Mouse (Mus musculus) neural tube, embryonic 13.5 days (tissue): ENCODE data around the gene Ak8. TPM values are rescaled to one million over a fixed set of nuclear protein-coding genes. Genes with fewer than 3 reads are reported as not detected.

Source experiments
- ATAC-seq: fragments of 200-750 bp; cut with Nextera tagmentation; 2 replicates; pipeline ENCODE4 v1.8.0; 2017; ENCODE audit warnings: low read depth, mild to moderate bottlenecking, moderate TSS enrichment, moderate library complexity
- H3K27ac ChIP-seq: fragments of 300-500 bp; sonication (generic); replicated peaks from 2 replicates; pipeline ENCODE4 v1.5.1; 2015; ENCODE audit warnings: moderate library complexity, mild to moderate bottlenecking, inconsistent platforms
- H3K27me3 ChIP-seq: fragments of 300-500 bp; sonication (generic); 2 replicates; pipeline ENCODE4 v1.6.1; 2015; ENCODE audit warnings: mild to moderate bottlenecking, inconsistent platforms
- H3K36me3 ChIP-seq: fragments of 300-500 bp; sonication (generic); 2 replicates; pipeline ENCODE4 v1.6.1; 2015; ENCODE audit warnings: mild to moderate bottlenecking, inconsistent platforms
- H3K4me1 ChIP-seq: fragments of 300-500 bp; sonication (generic); replicated peaks from 2 replicates; pipeline ENCODE4 v1.6.1; 2015; ENCODE audit warnings: inconsistent platforms
- H3K4me2 ChIP-seq: fragments of 300-500 bp; sonication (generic); 2 replicates; pipeline ENCODE4 v1.6.1; 2015; ENCODE audit warnings: inconsistent platforms, mild to moderate bottlenecking, moderate library complexity
- H3K4me3 ChIP-seq: fragments of 300-500 bp; sonication (generic); 2 replicates; pipeline ENCODE4 v1.5.1; 2015; ENCODE audit warnings: mild to moderate bottlenecking, inconsistent platforms
- H3K9ac ChIP-seq: fragments of 300-500 bp; sonication (generic); 2 replicates; pipeline ENCODE4 v1.6.1; 2015; ENCODE audit warnings: moderate library complexity, mild to moderate bottlenecking, inconsistent platforms
- H3K9me3 ChIP-seq: fragments of 300-500 bp; sonication (generic); 2 replicates; pipeline ENCODE4 v1.6.1; 2016; ENCODE audit warnings: inconsistent platforms
- WGBS: fragments of 180-500 bp; shearing (Covaris S2); methylation state at CpG from one replicate; pipeline ENCODE4 v1.1.7; 2015; 5-methylcytosine and 5-hydroxymethylcytosine counted together
- polyA plus RNA-seq: library from polyadenylated mRNA; unstranded; fragments of >200 nt; fragmentation: Nextera tagmentation; extraction: Ambion mirVana; gene quantifications from 2 replicates; pipeline ENCODE4 v1.2.1, GENCODE M21; 2015

Gene Ak8
- polyA plus RNA-seq, 1 experiment from 2014 or later, result 0.73 TPM

GRCm38 (mm10) chr2:28740159-28740558, 40.2 kb downstream of the Ak8 start:
- Histone ChIP-seq H3K36me3 (no peaks in the 10 kb centered on the region), H3K9ac (no peak overlapping the region), H3K4me2 (no peak overlapping the region), H3K27ac (no peak overlapping the region), H3K9me3 (no peaks in the 10 kb centered on the region), H3K4me3 (no peak overlapping the region), H3K27me3 (peaks cover 18% of the 10 kb centered on the region; the same call in 1 of the 2 replicates), H3K4me1 (peaks cover 15% of the 10 kb centered on the region)
- 86% methylated on average over 5 of the region's 5 CpGs for WGBS
- ATAC-seq, result no peak

DNA sequence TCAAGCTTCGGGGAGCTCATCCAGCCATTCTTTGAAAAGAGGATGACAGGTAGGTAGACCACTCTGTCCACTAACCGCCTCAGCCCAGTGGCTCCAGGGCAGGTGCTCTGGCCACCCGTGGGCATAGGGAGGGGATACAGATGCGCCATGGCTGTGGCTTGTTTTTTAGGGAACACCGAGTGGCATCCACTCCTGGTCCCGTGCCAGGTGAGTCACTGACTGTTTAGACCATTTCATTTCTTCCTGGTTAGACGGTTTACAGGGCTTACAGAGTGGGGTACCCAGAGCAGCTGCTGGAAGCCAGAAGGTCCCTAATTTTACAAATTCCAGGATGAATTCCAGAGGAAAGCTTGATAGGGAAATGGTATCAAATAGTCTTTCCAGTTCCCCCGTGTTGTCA, 42.7 kb downstream of the Ak8 start:
- peaks cover 3% of the 10 kb centered on the region; the same call in 1 of the 2 replicates for H3K4me1 ChIP-seq
- no peaks in the 10 kb centered on the region for H3K9me3 ChIP-seq
- H3K9ac ChIP-seq, result no peak overlapping the region
- H3K4me2 ChIP-seq, result no peak overlapping the region
- H3K27ac ChIP-seq, result no peak overlapping the region
- 79% methylated on average over 8 of the region's 8 CpGs for WGBS
- no peaks in the 10 kb centered on the region for H3K36me3 ChIP-seq
- H3K4me3 ChIP-seq, result no peak overlapping the region
- H3K27me3 ChIP-seq, result peaks cover 18% of the 10 kb centered on the region; the same call in 1 of the 2 replicates
- no peak for ATAC-seq

- H3K9me3 ChIP-seq, result no peaks in the 10 kb centered on the region
- peaks cover 23% of the 10 kb centered on the region for H3K4me1 ChIP-seq
- WGBS, result 78% methylated on average over 15 of the region's 15 CpGs
- no peak overlapping the region for H3K4me2 ChIP-seq
- peaks cover 29% of the 10 kb centered on the region for H3K27me3 ChIP-seq
- no peak overlapping the region for H3K27ac ChIP-seq
- H3K36me3 ChIP-seq, result no peaks in the 10 kb centered on the region
- no peak for ATAC-seq
- no peak overlapping the region for H3K9ac ChIP-seq
- no peak overlapping the region for H3K4me3 ChIP-seq
Observed at GRCm38 (mm10) chr2:28746682-28747332, 46.8 kb downstream of the Ak8 start.

DNA sequence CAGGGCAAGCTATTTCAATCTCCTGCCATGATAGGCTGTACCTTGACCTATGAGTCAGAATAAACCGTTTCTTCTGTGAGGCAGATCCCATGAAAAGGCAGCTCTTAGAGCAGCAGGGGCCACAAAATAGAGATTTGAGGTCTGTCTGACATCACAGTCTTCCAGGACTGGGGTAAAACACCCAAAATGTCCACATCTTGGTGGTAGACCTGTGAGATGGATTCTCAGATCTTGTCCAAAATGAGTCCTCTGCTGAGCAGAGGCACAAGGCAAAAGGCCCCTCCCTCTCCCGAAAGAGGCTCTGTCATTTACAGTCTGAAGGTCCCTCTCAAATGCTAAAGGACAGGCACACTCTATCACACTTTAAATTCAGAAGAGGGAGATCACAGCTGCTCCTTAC, 47.7 kb downstream of the Ak8 start:
- Histone ChIP-seq H3K9ac (no peak overlapping the region), H3K36me3 (no peaks in the 10 kb centered on the region), H3K9me3 (no peaks in the 10 kb centered on the region), H3K27me3 (peaks cover 37% of the 10 kb centered on the region), H3K4me2 (no peak overlapping the region), H3K27ac (no peak overlapping the region), H3K4me3 (no peak overlapping the region), H3K4me1 (peaks cover 32% of the 10 kb centered on the region)
- ATAC-seq, result no peak
- 82% methylated on average over 2 of the region's 2 CpGs for WGBS

DNA sequence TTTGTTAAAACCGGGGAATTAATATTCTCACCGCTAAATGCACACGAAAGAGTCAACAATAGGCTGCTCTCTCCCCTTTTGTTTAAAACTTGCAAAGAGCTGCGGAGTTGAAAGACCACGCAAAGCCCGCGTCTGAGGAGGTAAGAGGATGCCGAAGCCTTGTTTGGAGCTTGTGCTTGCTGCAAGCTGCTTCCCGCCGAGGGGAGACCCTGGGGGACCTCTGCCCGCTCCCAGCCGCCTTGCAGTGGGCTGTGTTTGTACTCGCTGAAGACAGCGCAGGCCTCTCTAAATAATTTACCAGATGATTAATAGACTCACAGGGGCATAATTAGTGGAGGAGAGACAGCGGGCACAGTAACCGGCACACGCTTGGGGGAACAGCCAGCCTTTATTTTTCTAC, 51.2 kb downstream of the Ak8 start:
- 1% methylated on average over 17 of the region's 17 CpGs for WGBS
- H3K4me3 ChIP-seq, result peak overlapping the region; percentile 36
- ATAC-seq, result no peak
- no peaks in the 10 kb centered on the region for H3K36me3 ChIP-seq
- H3K9ac ChIP-seq, result peak overlapping the region; percentile 58
- H3K4me1 ChIP-seq, result peaks cover 44% of the 10 kb centered on the region
- H3K27ac ChIP-seq, result no peak overlapping the region; the same call in 1 of the 2 replicates
- peak overlapping the region; percentile 64 for H3K4me2 ChIP-seq
- H3K9me3 ChIP-seq, result no peaks in the 10 kb centered on the region
- H3K27me3 ChIP-seq, result peaks cover 68% of the 10 kb centered on the region

DNA sequence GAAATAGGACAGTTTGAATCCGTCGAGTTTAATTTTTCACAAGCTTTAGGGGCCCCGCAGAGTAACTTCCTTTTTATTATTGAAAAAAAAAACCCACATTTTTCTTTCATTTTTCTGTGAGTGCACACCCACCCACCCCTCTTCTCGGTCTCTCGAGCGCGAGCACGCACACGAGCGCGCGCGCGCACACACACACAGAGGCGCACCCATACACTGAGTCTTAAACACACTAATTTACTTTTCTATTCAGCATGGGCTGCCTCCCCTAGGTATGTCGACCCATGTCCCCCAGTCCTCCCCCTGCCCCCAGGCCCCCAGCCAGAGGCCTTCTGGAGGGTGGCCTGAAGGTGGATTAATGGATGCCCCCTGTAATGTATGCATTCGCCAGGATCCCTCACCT, 51.7 kb downstream of the Ak8 start:
- Histone ChIP-seq H3K9ac (peak overlapping the region; percentile 58), H3K4me3 (peak overlapping the region; percentile 36), H3K9me3 (no peaks in the 10 kb centered on the region), H3K27ac (no peak overlapping the region), H3K36me3 (no peaks in the 10 kb centered on the region), H3K27me3 (peaks cover 72% of the 10 kb centered on the region), H3K4me1 (peaks cover 44% of the 10 kb centered on the region), H3K4me2 (peak overlapping the region; percentile 64)
- WGBS, result 7% methylated on average over 17 of the region's 17 CpGs
- no peak for ATAC-seq

DNA sequence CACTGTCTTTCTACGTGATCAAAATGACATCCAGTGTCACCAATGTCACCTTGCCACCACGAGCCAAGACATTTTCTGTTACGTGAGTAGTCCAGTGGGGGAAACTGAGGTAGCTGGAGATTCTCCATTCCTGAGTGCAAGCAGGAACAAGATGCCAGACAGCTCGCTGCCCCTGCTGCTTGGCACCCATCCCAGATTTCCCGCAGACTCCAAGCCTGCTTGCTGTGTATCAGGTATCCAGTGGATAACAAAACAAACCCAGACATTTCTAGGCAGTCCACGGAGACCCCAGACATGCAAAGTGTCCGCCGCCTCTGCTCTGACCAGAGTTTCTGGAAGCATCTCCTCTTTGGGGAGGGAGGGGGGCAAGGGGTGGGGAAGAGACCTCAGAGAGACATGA, 52.4 kb downstream of the Ak8 start:
- H3K4me2 ChIP-seq, result peak overlapping the region; percentile 64; the same call in 1 of the 2 replicates
- ATAC-seq, result no peak
- H3K4me3 ChIP-seq, result no peak overlapping the region
- H3K36me3 ChIP-seq, result no peaks in the 10 kb centered on the region
- H3K9ac ChIP-seq, result peak overlapping the region; percentile 22
- peaks cover 79% of the 10 kb centered on the region for H3K27me3 ChIP-seq
- no peak overlapping the region; the same call in 1 of the 2 replicates for H3K27ac ChIP-seq
- no peaks in the 10 kb centered on the region for H3K9me3 ChIP-seq
- peaks cover 44% of the 10 kb centered on the region for H3K4me1 ChIP-seq
- WGBS, result 36% methylated on average over 8 of the region's 8 CpGs

- WGBS, result 4% methylated on average over 7 of the region's 7 CpGs
- Histone ChIP-seq H3K9ac (no peak overlapping the region), H3K4me1 (peaks cover 35% of the 10 kb centered on the region), H3K4me3 (no peak overlapping the region), H3K36me3 (no peaks in the 10 kb centered on the region), H3K4me2 (no peak overlapping the region), H3K27ac (no peak overlapping the region), H3K27me3 (peaks cover 79% of the 10 kb centered on the region), H3K9me3 (no peaks in the 10 kb centered on the region)
- peak; percentile 9; the same call in 1 of the 2 replicates for ATAC-seq
Observed at GRCm38 (mm10) chr2:28755451-28755850, 55.5 kb downstream of the Ak8 start.

DNA sequence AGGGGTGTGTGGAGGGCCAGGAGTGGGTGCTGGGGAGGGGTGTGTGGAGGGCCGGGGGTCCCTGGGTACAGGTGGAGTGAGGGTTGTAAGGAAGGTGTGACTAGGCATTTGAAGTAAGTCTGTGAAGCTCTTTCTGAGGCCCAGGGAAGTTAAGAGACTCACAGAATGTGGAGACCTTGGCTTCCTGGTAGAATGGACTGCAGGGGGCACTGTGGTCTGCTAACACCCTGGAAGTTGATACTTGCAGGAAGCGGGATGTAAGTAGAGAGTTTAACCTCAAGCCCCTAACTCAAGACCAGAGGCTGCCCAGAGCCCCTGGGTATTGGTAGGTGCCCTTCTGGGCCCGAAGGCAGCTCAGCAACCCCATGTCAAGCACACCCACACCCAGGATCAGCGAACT, 56.2 kb downstream of the Ak8 start:
- Histone ChIP-seq H3K27me3 (peaks cover 77% of the 10 kb centered on the region), H3K36me3 (no peaks in the 10 kb centered on the region), H3K9me3 (no peaks in the 10 kb centered on the region), H3K4me3 (no peak overlapping the region), H3K27ac (no peak overlapping the region), H3K9ac (0 out of 2 replicates have a peak overlapping the region, but pooled peaks have one; percentile 17), H3K4me2 (no peak overlapping the region), H3K4me1 (peaks cover 27% of the 10 kb centered on the region)
- no peak; the same call in 1 of the 2 replicates for ATAC-seq
- WGBS, result 56% methylated on average over 4 of the region's 4 CpGs

DNA sequence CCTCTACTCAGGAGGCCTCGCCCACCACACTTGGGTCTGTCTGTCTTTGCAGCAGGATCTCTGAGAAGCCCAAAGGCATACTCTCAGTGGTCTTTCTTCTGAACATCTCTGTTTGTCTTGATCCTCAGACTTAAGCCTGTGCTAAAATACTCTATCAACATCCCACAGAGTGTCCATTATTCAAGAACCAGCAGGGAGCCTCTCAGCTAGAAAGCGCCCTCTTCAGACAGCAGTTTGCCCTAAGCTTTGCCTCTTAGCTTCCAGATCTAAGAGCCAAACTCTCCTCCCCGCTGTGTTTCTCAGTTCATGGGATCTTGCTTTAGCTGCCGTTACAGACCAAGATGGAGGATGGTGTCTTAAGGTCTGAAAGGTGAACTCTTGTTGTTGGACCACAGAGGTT, 59.5 kb downstream of the Ak8 start:
- Histone ChIP-seq H3K27ac (no peak overlapping the region), H3K27me3 (peaks cover 51% of the 10 kb centered on the region), H3K4me2 (no peak overlapping the region), H3K36me3 (no peaks in the 10 kb centered on the region), H3K4me1 (peaks cover 5% of the 10 kb centered on the region; the same call in 1 of the 2 replicates), H3K4me3 (no peak overlapping the region), H3K9me3 (no peaks in the 10 kb centered on the region), H3K9ac (no peak overlapping the region)
- ATAC-seq, result no peak
- WGBS, result 39% methylated on average over 4 of the region's 4 CpGs

- H3K4me1 ChIP-seq, result peaks cover 17% of the 10 kb centered on the region
- H3K4me3 ChIP-seq, result no peak overlapping the region
- H3K4me2 ChIP-seq, result no peak overlapping the region
- no peak overlapping the region for H3K27ac ChIP-seq
- no peak overlapping the region for H3K9ac ChIP-seq
- H3K36me3 ChIP-seq, result no peaks in the 10 kb centered on the region
- H3K9me3 ChIP-seq, result no peaks in the 10 kb centered on the region
- ATAC-seq, result no peak
- WGBS, result 78% methylated on average over 4 of the region's 4 CpGs
- peaks cover 3% of the 10 kb centered on the region; the same call in 1 of the 2 replicates for H3K27me3 ChIP-seq
Observed at GRCm38 (mm10) chr2:28766590-28766989, 66.6 kb downstream of the Ak8 start.

- H3K4me2 ChIP-seq, result no peak overlapping the region
- WGBS, result 93% methylated on average over 2 of the region's 2 CpGs
Observed at GRCm38 (mm10) chr2:28767041-28767440, 67.1 kb downstream of the Ak8 start.

DNA sequence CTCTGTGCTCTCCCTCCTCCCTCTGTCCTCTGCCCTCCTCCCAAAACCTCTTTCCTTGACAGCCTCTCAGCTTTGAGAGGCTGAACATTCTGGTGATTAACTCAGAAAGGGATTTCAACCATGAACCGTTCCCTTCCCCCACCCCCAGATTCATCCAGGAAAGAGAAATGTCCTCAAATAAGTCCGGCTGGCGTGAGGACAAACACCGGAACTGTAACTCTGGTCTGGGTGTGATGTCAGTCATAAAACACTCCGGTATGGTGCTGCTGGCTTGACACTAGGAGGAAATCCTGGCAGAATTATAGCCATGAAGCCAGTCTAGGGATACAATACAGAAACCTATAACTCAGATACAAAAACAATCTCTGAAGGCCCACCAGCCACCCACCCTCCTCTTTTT, 70.7 kb downstream of the Ak8 start:
- Histone ChIP-seq H3K36me3 (no peaks in the 10 kb centered on the region), H3K4me3 (no peak overlapping the region), H3K27ac (peak overlapping the region; percentile 25), H3K9me3 (no peaks in the 10 kb centered on the region), H3K9ac (no peak overlapping the region), H3K4me1 (peaks cover 32% of the 10 kb centered on the region), H3K27me3 (peaks cover 9% of the 10 kb centered on the region; the same call in 1 of the 2 replicates), H3K4me2 (peak overlapping the region; percentile 26)
- WGBS, result 29% methylated on average over 5 of the region's 5 CpGs
- ATAC-seq, result no peak

More at GRCm38 (mm10) chr2:28767041-28767440, 67.1 kb downstream of the Ak8 start:
- ATAC-seq, result no peak
- Histone ChIP-seq H3K9ac (no peak overlapping the region), H3K27ac (no peak overlapping the region), H3K36me3 (no peaks in the 10 kb centered on the region), H3K4me3 (no peak overlapping the region), H3K9me3 (no peaks in the 10 kb centered on the region), H3K27me3 (peaks cover 5% of the 10 kb centered on the region; the same call in 1 of the 2 replicates), H3K4me1 (peaks cover 21% of the 10 kb centered on the region)
